In the genomic region with DNA sequence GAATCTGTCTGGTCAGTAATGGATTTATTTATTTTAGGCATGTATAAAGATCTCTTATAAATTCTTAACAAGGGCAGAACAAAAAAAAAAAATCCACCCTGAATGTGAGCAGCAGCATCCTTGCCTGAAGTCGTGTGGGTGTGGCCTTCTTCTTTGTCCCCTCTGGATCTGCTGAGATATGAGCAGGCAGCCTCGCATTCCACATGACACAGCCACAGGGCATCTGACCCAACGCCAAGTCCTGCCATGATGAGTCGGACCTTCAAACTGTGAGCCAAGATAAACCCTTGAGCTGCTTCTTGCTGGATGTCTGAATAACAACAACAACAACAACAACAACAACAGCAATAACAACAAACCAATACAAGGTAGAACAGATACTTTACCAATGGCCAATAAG, we compare ENCODE assay signal across 20 mouse cellular contexts.
DNase-seq lines count a peak whose midpoint lies in the region.
"Had no signal": no experiment of that assay in that cellular context is flagged by ENCODE, and none has a peak within 500 bp of the region (broad histone marks: within the 10 kb centered on the region; RNA-seq: fewer than 3 reads in every experiment).

No protein-coding gene starts in this region.

- DNase-seq in heart, adult 11 months = peak; percentile 74
- DNase-seq in heart, postnatal 14 days = no peak
- DNase-seq in 3134 (ENCODE audit: extremely low read depth, insufficient read length, low spot score) = peak; percentile 65
- DNase-seq in 3T3-L1 (ENCODE audit: low read depth, low spot score) = peak; percentile 85
- DNase-seq in Muller cell, postnatal 12 days (ENCODE audit: inconsistent ontology term) = peak; percentile 86
- no peak for DNase-seq in adrenal gland, postnatal 10 days
- no peak for DNase-seq in cerebellum, postnatal 36 days
- DNase-seq in lung, postnatal 10 days = no peak
- DNase-seq: adrenal gland, adult 2 months; adrenal gland, adult 8-10 months; adrenal gland, postnatal 14 days; adrenal gland, postnatal 25 days; adrenal gland, postnatal 36 days; B cell, adult 2 months; cerebellum, adult 11 months; cerebellum, adult 11-12 months; cerebellum, adult 18-20 months; cerebellum, adult 2 months; cerebellum, adult 8-10 months; cerebellum, adult 9-10 months had no signal

- intact Hi-C loops in heart, postnatal 14 days (cut with DNase I) = no loop called here

Comparison
In these comparisons a context has a peak if more than half of its experiments do, and no peak if none do; other contexts are left out.
1. DNase-seq: peak in heart, adult 11 months (single experiment), 3134 (single experiment), 3T3-L1 (single experiment) and Muller cell, postnatal 12 days (single experiment); none in heart, postnatal 14 days (0 of 2), adrenal gland, postnatal 10 days (single experiment), cerebellum, postnatal 36 days (0 of 2) and lung, postnatal 10 days (single experiment).